Mouse (Mus musculus): Measurements from ENCODE around the gene Kcna2. TPM values are rescaled to one million over a fixed set of nuclear protein-coding genes. Genes with fewer than 3 reads are reported as not detected.

The Kcna2 gene
- polyA plus RNA-seq, 1 experiment = 46.9 TPM

DNA sequence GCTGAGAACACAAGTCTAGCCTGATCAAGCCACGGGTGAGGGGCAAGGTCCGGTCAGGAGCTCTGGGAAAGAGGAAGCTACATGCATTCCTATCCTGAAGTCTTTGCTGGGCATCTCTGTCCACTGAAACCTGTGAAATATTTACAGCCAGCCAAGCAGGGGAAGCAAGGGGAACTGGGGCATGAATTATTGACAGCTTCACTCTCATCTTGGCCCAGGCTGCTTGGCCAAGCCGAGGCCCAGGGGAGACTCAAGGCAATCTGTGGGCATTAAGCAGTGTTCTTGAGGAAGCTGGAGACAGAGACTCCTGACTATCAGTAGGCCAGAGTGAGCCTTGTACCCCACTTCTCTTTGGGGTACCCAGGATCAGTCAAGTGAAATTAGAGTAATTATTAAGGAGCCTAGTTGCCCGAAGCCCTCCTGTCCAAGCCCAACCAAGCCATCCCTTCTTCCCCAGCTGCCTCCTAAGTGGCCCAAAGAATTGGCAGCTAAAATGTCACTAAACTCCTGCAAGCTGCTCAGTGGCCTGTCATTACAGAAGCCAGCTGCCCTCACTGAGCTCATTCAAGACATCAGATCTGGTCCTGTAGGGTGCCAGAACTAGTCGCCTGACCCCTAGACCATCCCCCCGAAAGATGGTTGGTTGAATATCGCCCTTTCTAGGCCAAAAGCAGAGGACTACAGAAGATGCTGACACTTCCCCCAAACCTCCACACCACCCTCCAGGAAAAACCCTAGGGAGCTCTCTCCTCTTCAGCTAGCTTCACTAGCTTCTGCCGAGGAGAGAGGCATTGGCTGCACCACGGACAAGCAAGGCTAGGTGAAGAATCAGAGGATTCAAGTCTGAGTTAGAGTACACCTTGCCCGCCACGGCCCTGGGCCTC lies 53.1 kb downstream of the Kcna2 start:
- peaks cover 11% of the 10 kb centered on the region for H3K4me1 ChIP-seq (ENCODE audit: control insufficient read depth, insufficient read depth, low read length)
- no peak for TF ChIP-seq POLR2A (IDR thresholded peaks at IDR 0.05; ENCODE audit: insufficient read depth, low read depth, low read length)
- H3K27ac ChIP-seq (ENCODE audit: insufficient read depth, low read depth, low read length) = no peak overlapping the region; the same call in 1 of the 2 replicates
- WGBS = 71% methylated on average over 11 of the region's 11 CpGs
- H3K4me3 ChIP-seq (ENCODE audit: insufficient read depth, low read depth, low read length) = no peak overlapping the region

DNA sequence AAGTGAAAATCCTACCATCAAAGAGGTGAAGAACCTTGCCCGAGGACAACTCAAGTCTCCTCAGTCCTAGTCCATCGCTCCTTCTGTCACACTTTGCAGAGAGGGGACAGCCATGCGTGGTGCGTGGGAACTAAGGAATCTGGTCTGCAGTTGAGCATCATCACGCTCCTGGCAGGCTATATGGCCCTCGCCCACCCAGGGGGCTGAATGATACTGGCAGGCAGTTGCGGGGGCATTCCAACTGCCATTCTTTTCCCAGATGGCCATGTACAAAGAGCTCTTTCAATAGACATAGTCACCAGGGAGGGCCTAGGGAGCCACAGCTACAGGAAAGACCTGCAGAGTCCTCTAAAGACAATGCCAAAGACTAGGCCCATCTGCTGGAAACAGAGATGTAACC lies 57.9 kb downstream of the Kcna2 start:
- Histone ChIP-seq H3K4me1 (ENCODE audit: control insufficient read depth, insufficient read depth, low read length) (peaks cover 18% of the 10 kb centered on the region), H3K27ac (ENCODE audit: insufficient read depth, low read depth, low read length) (no peak overlapping the region), H3K4me3 (ENCODE audit: insufficient read depth, low read depth, low read length) (no peak overlapping the region)
- WGBS = 90% methylated on average over 7 of the region's 7 CpGs
- TF ChIP-seq POLR2A (IDR thresholded peaks at IDR 0.05; ENCODE audit: insufficient read depth, low read depth, low read length) (no peak), CTCF (IDR thresholded peaks at IDR 0.05; ENCODE audit: insufficient read depth, low read depth, low read length) (no peak)

DNA sequence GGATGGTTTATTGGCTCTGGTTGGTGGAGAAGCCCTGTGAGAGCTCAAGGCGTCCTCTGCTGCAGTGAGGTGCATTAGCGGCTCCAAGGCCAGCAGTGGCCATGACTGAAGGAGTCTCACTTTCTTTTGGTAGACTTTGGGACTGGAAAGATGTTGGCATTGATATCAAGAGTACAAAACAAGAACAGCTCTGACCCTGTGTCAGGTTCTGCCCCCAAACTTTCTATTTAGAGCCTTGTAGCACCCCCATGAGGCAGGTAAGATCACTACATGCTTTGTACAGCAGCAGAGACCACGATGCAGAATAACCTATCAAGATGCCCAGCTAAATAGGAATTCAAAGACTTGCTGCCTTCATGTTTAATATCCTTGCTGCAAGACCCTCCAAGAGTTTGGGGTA lies 58.5 kb downstream of the Kcna2 start:
- 65% methylated on average over 3 of the region's 3 CpGs for WGBS
- peak overlapping the region; percentile 34 for H3K4me3 ChIP-seq (ENCODE audit: insufficient read depth, low read depth, low read length)
- H3K4me1 ChIP-seq (ENCODE audit: control insufficient read depth, insufficient read depth, low read length) = peaks cover 19% of the 10 kb centered on the region
- H3K27ac ChIP-seq (ENCODE audit: insufficient read depth, low read depth, low read length) = no peak overlapping the region
- TF ChIP-seq CTCF (IDR thresholded peaks at IDR 0.05; ENCODE audit: insufficient read depth, low read depth, low read length) (no peak), POLR2A (IDR thresholded peaks at IDR 0.05; ENCODE audit: insufficient read depth, low read depth, low read length) (no peak)

DNA sequence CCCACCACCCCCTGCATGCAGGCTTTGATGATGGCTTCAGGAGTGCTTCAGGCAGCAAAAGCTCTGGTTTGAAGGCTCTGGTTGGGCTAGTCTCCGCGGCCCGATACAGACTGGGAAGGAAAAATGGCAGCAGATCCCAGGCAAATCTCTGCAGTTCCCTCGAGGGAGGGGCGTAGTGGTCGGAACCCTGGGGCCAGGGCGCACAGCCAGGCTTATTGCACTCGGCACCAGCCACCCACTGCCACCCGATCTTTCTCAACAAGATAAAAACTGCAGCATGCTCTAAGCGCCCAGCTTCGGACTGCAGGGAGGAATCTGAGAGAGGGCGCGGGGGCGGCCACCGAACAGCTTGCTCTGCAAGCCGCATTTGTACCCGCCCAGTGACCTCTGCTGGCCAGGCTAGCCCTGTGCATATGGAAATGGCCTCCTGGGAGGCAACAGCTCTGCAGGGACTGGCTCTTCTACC lies 58.9 kb downstream of the Kcna2 start:
- Histone ChIP-seq H3K4me3 (ENCODE audit: insufficient read depth, low read depth, low read length) (peak overlapping the region; percentile 34), H3K4me1 (ENCODE audit: control insufficient read depth, insufficient read depth, low read length) (peaks cover 14% of the 10 kb centered on the region), H3K27ac (ENCODE audit: insufficient read depth, low read depth, low read length) (no peak overlapping the region)
- peak; percentile 41; the same call in 1 of the 2 replicates for TF ChIP-seq CTCF (IDR thresholded peaks at IDR 0.05; ENCODE audit: insufficient read depth, low read depth, low read length)
- no peak for TF ChIP-seq POLR2A (IDR thresholded peaks at IDR 0.05; ENCODE audit: insufficient read depth, low read depth, low read length)
- WGBS = 6% methylated on average over 17 of the region's 17 CpGs

DNA sequence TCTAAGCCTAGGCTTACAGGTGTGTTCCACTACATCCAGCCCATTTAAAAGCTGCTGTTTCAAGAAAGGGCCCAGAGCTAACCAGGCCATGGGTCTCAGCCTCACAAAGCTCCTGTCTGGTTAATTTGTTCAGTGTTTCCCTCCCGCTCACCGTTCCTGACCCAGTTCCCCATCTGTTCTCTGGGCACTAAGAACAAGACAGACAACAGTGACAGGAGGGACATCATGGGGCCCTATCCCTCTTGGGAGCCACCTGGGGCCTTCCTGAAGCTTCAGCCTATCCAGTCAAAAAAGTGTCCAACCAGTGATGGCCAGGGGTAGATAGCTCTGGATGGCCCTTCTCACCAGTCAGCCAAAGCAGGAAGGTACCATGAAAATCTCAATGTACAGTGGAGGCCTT lies 61.8 kb downstream of the Kcna2 start:
- Histone ChIP-seq H3K27ac (ENCODE audit: insufficient read depth, low read depth, low read length) (no peak overlapping the region), H3K4me3 (ENCODE audit: insufficient read depth, low read depth, low read length) (no peak overlapping the region), H3K4me1 (ENCODE audit: control insufficient read depth, insufficient read depth, low read length) (peaks cover 13% of the 10 kb centered on the region)
- TF ChIP-seq POLR2A (IDR thresholded peaks at IDR 0.05; ENCODE audit: insufficient read depth, low read depth, low read length) (no peak), CTCF (IDR thresholded peaks at IDR 0.05; ENCODE audit: insufficient read depth, low read depth, low read length) (no peak)
- 98% methylated on average over 2 of the region's 2 CpGs for WGBS

Other genes starting within 250 kb of the Kcna2 start
- not detected in 2 replicates for gene Kcna3, start 65.0 kb upstream of the Kcna2 start, polyA plus RNA-seq (2012; ENCODE audit: insufficient read depth, insufficient read length, low replicate concordance, missing spikeins)
- gene Kcna10, start 81.9 kb downstream of the Kcna2 start, polyA plus RNA-seq (2012; ENCODE audit: insufficient read depth, insufficient read length, low replicate concordance, missing spikeins) = not detected in 2 replicates
- not detected in 2 replicates for gene Cym, start 120.6 kb downstream of the Kcna2 start, polyA plus RNA-seq (2012; ENCODE audit: insufficient read depth, insufficient read length, low replicate concordance, missing spikeins)
- gene A630076J17Rik, start 129.5 kb downstream of the Kcna2 start, polyA plus RNA-seq (2012; ENCODE audit: insufficient read depth, insufficient read length, low replicate concordance, missing spikeins) = not detected in 2 replicates
- not detected in 2 replicates for gene Prok1, start 138.6 kb downstream of the Kcna2 start, polyA plus RNA-seq (2012; ENCODE audit: insufficient read depth, insufficient read length, low replicate concordance, missing spikeins)
- not detected in 2 replicates for gene Lamtor5, start 177.7 kb downstream of the Kcna2 start, polyA plus RNA-seq (2012; ENCODE audit: insufficient read depth, insufficient read length, low replicate concordance, missing spikeins)
- not detected in 2 replicates for gene Slc16a4, start 190.1 kb downstream of the Kcna2 start, polyA plus RNA-seq (2012; ENCODE audit: insufficient read depth, insufficient read length, low replicate concordance, missing spikeins)
- 50.8 TPM in 1 of 2 replicates, not detected in the other for gene Rbm15, start 232.5 kb downstream of the Kcna2 start, polyA plus RNA-seq (2012; ENCODE audit: insufficient read depth, insufficient read length, low replicate concordance, missing spikeins)

Data from olfactory bulb, adult 2 months (tissue).